Mouse (Mus musculus) adrenal gland, adult 8-10 months (tissue): ENCODE data around the gene Olfr1497. TPM values are rescaled to one million over a fixed set of nuclear protein-coding genes. Genes with fewer than 3 reads are reported as not detected.
"Not testable (repeated sequence)": the region's sequence is repeated elsewhere in the genome, so short reads cannot be mapped to it uniquely, and the experiment has no call there.

Experiments used
- DNase-seq: peaks from one replicate; pipeline ENCODE4 v3.0.0; 2022
- total RNA-seq, 4 experiments: library from RNA; stranded (reverse); gene quantifications; 2 replicates each; pipeline ENCODE4 v1.2.4; 2022

Olfr1497 gene
- not detected for total RNA-seq

DNA sequence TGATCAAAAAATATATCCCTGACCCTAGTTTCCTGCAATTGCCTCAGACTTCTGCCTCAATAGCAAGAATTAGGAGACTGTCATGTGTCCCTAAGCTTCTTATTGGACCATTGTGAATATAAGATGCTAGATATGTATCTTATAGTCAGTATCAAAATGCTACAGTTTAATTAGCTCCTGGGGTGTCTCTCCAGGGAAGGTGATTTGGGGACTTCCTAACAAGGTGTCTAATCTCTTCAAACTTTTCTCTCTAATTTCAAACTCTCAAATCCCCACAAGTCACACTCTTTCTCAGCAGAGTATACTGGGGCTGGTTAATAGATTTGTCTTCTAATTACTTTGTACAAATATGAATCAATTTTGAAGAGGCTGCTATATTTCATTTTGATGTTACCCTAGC lies at the start of gene Olfr1497:
TSS of gene Olfr1497 (minus strand) at position 101 of the 400 bp plus-strand sequence.
- DNase-seq: no peak

- no peak for DNase-seq
Observed at GRCm38 (mm10) chr19:13830388-13830787, 32.4 kb upstream of the Olfr1497 start, which contains the start of gene Olfr1500. Gene Olfr1500 (minus strand): TSS chr19:13830488.

DNA sequence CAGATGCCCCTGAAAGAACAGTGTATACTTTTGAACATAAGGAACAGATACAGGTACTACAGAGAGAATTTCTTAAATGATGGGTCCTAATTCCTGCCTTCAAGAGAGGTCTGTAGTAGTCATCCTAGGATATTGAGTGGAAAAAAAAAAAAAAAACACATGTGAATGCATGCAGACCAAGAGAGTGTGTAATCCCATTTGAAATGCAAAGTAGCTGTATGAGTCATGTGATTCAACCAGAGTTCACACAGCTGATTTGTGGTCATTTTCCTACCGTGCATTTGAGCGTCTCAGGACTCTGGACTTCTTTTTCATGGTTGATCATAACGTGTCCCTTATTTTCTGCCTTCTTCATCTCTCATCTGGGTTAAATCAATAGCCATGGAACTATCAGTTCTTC lies 30.4 kb upstream of the Olfr1497 start:
- DNase-seq: no peak

GRCm38 (mm10) chr19:13820847-13821246 lies 22.8 kb upstream of the Olfr1497 start:
- no peak for DNase-seq

DNA sequence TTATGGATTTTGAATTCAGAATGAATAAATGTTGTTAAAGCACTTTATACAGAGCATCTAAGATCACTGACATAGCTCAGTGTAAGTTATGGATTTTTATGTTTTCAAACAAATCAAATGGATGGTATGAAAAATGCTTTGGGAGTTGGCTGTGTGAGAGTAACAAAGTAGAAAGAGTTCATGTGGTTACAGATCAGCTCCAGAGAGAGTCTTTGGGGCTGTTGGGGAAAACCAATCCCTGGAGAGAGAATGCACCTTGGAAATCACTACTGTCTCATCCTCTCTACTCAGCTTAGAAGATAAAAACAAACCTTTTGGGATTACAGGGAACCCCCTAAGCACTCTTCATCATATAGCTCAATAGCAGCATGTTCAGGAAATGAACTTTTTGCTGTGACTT lies 21.3 kb upstream of the Olfr1497 start, which contains the start of gene Olfr1499:
TSS of gene Olfr1499 (minus strand) at position 101 of the 400 bp plus-strand sequence.
- DNase-seq: no peak

- no peak for DNase-seq
Observed at GRCm38 (mm10) chr19:13818827-13819226, 20.8 kb upstream of the Olfr1497 start.

- DNase-seq: no peak
Observed at GRCm38 (mm10) chr19:13812823-13813222, 14.8 kb upstream of the Olfr1497 start.

DNA sequence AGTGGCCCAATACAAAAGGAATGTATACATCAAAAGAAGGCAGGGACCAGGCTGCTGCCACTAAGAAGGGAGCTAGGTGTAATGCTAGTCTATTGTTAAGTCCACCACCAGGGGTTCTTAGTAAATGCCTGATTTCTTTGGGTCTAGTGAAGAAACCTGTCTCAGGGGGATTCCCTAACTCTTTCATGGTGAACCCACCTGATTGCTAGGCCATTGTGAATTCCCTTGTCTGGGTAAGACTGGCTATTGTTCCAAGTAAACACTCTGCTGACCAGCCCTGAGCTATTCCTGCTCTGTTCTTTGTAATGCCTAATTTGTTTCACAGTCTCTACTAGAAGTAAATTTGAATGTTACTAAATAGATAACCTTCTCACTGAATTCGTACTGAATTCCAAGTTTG lies 7.5 kb upstream of the Olfr1497 start:
- DNase-seq: not testable (repeated sequence)

- DNase-seq: no peak
Observed at GRCm38 (mm10) chr19:13777578-13777977, 20.4 kb downstream of the Olfr1497 start, which contains the start of gene Olfr1496. Gene Olfr1496 (plus strand): TSS chr19:13777878.

GRCm38 (mm10) chr19:13768565-13769276 lies 29.3 kb downstream of the Olfr1497 start:
- DNase-seq: no peak

DNA sequence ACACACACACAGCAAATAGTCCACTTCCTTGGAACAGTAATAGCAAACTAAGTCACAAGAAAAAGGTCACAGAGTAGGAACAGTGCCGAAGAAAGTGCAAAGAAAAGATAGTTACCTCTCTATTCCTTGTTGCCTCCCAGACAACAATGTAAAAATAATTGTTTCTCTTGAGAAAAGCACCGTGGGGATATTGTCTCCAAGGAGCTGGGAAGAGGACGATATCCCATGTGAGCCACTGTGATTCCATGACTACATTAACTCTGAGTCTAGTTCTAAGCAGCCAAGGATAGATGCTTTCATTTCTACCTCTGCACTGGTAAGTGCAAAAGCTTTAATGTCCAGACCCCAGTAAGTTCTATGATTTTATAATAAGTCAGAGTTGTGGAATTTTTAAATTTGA lies 33.7 kb downstream of the Olfr1497 start, which contains the start of gene Olfr1495:
TSS of gene Olfr1495 (plus strand) at position 301 of the 400 bp plus-strand sequence.
- DNase-seq: no peak

DNA sequence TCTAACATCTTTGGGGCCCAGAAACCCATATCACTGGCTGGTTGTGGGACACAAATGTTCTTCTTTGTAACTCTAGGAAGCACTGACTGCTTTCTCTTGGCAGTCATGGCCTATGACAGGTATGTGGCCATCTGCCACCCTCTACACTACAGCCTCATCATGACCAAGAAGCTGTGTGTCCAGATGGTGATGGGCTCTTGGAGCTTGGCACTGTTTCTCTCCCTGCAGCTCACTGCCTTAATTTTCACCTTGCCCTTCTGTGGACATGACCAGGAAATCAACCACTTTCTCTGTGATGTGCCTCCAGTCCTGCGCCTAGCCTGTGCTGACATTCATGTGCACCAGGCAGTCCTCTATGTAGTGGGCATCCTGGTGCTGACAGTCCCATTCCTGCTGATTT lies 48.6 kb downstream of the Olfr1497 start:
- DNase-seq: no peak

Other genes with a start within 250 kb of the Olfr1497 start
- not detected for gene Olfr1484, start 214.7 kb downstream of the Olfr1497 start, total RNA-seq
- not detected for gene Olfr1487, start 180.8 kb downstream of the Olfr1497 start, total RNA-seq
- gene Olfr1489, start 166.6 kb downstream of the Olfr1497 start, total RNA-seq: not detected
- gene Olfr1490, start 147.1 kb downstream of the Olfr1497 start, total RNA-seq: not detected
- gene Olfr1491, start 100.9 kb downstream of the Olfr1497 start, total RNA-seq: not detected
- gene Olfr1493-ps1, start 74.9 kb downstream of the Olfr1497 start, total RNA-seq: not detected
- gene Olfr1494, start 58.5 kb downstream of the Olfr1497 start, total RNA-seq: not detected
- not detected for gene Olfr1495, start 33.6 kb downstream of the Olfr1497 start, total RNA-seq
- not detected for gene Olfr1496, start 20.3 kb downstream of the Olfr1497 start, total RNA-seq
- not detected for gene Olfr1499, start 21.2 kb upstream of the Olfr1497 start, total RNA-seq
- not detected for gene Olfr1500, start 32.3 kb upstream of the Olfr1497 start, total RNA-seq
- gene Olfr1501, start 52.5 kb upstream of the Olfr1497 start, total RNA-seq: not detected
- not detected for gene Olfr1502, start 63.6 kb upstream of the Olfr1497 start, total RNA-seq
- not detected for gene Olfr1504, start 99.7 kb upstream of the Olfr1497 start, total RNA-seq
- gene Olfr1505, start 115.3 kb upstream of the Olfr1497 start, total RNA-seq: not detected